Mouse (Mus musculus) small intestine, adult 2 months (tissue): Measurements from ENCODE around the gene Ssna1. TPM values are rescaled to one million over a fixed set of nuclear protein-coding genes. Genes with fewer than 3 reads are reported as not detected.

Source experiments
- H3K27ac ChIP-seq: fragments of 200-500 bp; 2 replicates; pipeline ENCODE4 v1.5.1; 2012; ENCODE audit warnings: low read depth, low read length, control low read depth, inconsistent platforms; ENCODE audit not compliant: insufficient read depth
- H3K27me3 ChIP-seq: fragments of 200-500 bp; 2 replicates; pipeline ENCODE4 v1.6.1; 2012; ENCODE audit warnings: mild to moderate bottlenecking, moderate library complexity, low read length, inconsistent platforms; ENCODE audit not compliant: control insufficient read depth, insufficient read depth
- H3K36me3 ChIP-seq: fragments of 200-500 bp; 2 replicates; pipeline ENCODE4 v1.6.1; 2012; ENCODE audit warnings: mild to moderate bottlenecking, low read length, control low read depth, inconsistent platforms; ENCODE audit not compliant: control insufficient read depth, insufficient read depth
- H3K4me1 ChIP-seq: fragments of 200-500 bp; 2 replicates; pipeline ENCODE4 v1.6.1; 2012; ENCODE audit warnings: low read length, inconsistent platforms, mixed read lengths; ENCODE audit not compliant: control insufficient read depth, insufficient read depth, insufficient read length
- H3K4me3 ChIP-seq: fragments of 200-500 bp; 2 replicates; pipeline ENCODE4 v1.5.1; 2012; ENCODE audit warnings: low read depth, mild to moderate bottlenecking, control low read depth, inconsistent platforms, low read length, moderate library complexity
- CTCF ChIP-seq: fragments of 200-500 bp; IDR thresholded peaks from 2 replicates; pipeline ENCODE4 v1.5.1; 2012; ENCODE audit warnings: low read depth, mild to moderate bottlenecking, control low read depth, inconsistent platforms, low read length, moderate library complexity, mixed read lengths; ENCODE audit not compliant: insufficient replicate concordance, insufficient read length; ENCODE audit errors: extremely low read depth
- POLR2A ChIP-seq: fragments of 200-500 bp; IDR thresholded peaks from 2 replicates; pipeline ENCODE4 v1.6.1; 2012; ENCODE audit warnings: low read depth, mild to moderate bottlenecking, control low read depth, inconsistent platforms, low read length, moderate library complexity
- WGBS: fragments of 180-500 bp; shearing (Covaris S2); methylation state at CpG from one replicate; pipeline ENCODE4 v1.1.7; 2018; 5-methylcytosine and 5-hydroxymethylcytosine counted together
- polyA plus RNA-seq: library from polyadenylated mRNA; depleted of rRNA; stranded (reverse); fragments of >200 nt; gene quantifications from 2 replicates; pipeline ENCODE4 v1.2.3, GENCODE M21; 2012

The Ssna1 gene
- polyA plus RNA-seq, 1 experiment: 55.9 TPM

DNA sequence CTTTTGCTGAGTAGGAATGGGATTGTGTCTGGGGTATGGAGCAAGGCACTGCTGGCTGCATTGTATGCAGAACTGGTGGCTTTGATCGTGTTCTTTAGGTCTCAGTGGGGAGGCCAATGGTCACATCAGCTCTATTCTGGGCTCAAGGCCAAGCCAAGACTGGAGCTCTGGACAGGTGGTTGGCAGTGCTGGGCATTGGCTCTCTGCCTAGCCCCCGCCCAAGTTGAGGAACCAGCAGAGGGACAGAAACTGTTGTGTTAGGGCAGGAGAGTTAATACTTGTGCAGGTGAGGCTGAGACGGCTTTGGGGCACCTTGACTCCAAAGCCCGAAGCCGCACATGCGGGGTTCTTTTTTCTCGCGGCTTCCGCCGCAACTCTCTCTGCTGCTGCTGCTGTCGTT is 17.4 kb upstream of the Ssna1 start, which contains the start of gene Lrrc26:
Gene Lrrc26 (plus strand): TSS at position 265 of the 400 bp plus-strand sequence.
- peak within 1 kb of the TSS; percentile 66 for H3K27ac ChIP-seq
- WGBS: 6% methylated on average over 11 of the region's 11 CpGs
- TF ChIP-seq POLR2A (0 out of 2 replicates have a peak, but pooled peaks have one; percentile 24), CTCF (no peak)
- peaks cover 61% of the 10 kb centered on the region for H3K4me1 ChIP-seq
- peaks cover 10% of the 10 kb centered on the region for H3K27me3 ChIP-seq
- peak within 1 kb of the TSS; percentile 67 for H3K4me3 ChIP-seq
- H3K36me3 ChIP-seq: peaks cover 8% of the 10 kb centered on the region

DNA sequence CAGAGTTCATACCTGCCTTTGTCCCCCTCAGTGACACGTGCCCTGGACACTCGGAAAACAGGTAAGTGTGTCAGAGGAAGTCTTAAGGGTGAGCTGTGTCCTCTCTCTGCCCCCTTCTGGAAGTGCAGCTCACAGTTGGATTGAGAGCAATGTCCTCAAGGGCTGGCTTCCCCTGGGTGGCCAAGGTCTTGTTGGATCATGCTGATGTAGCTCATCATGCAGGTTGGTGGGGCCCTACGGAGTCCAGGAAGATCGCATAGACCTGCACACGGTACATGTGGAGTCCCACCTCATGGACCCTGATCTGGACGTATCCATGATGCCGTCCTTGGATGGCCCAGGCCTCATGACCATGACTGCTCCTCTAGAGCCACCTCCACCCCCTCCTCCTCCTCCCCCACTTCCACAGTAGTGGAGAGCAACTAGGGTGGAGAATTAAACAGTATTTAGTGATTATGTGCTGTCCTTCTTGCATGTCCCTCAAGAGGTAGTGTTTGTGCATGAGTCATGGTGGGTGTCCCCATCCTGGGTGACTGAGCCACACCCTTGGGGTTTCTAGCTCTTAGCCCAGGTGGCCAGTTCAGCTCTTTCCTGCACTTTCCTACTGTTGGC is 16.6 kb upstream of the Ssna1 start:
- H3K36me3 ChIP-seq: peaks cover 15% of the 10 kb centered on the region
- TF ChIP-seq CTCF: no peak
- no peak for TF ChIP-seq POLR2A

DNA sequence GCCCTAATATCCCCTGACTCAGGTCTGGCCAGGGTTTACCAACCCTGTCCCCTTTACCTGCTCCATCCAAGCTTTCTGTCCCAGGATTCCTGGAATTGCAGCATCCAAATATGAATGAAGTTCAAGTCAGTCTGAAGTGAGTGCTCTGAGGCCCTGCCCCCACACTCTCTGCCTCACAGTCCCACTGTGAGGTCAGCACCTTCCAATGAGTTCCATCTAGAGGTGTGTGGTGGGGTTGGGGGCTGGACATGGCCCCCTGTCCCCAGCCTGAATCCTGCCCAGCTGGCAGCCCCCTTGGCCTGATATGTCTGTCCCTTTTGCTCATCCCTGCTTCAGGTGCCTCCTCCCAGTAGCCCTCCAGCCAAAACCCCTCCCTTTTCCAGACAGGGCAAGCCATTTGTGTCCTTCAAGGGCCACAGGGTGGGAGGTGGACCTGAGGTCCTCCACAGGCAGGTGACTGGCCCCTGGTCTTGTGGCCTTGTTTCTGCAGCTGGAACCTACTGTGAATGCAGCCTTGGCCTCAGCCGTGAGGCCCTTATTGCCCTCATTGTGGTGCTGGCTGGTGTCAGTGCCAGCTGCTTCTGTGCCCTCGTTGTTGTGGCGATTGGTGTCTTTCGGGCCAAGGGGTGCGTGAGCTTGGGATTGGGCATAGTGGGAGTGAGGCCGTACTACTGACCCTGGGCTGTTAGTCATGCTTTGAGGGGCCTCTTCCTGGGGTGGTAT is 15.8 kb upstream of the Ssna1 start, which contains the start of gene Tmem210:
Gene Tmem210 (plus strand): TSS at position 219 of the 723 bp plus-strand sequence.
- Histone ChIP-seq H3K36me3 (peaks cover 19% of the 10 kb centered on the region), H3K4me3 (no peak within 1 kb of the TSS), H3K27me3 (peaks cover 10% of the 10 kb centered on the region), H3K4me1 (peaks cover 61% of the 10 kb centered on the region), H3K27ac (peak within 1 kb of the TSS; percentile 99)
- TF ChIP-seq POLR2A (no peak), CTCF (no peak)
- WGBS: 49% methylated on average over 6 of the region's 6 CpGs

More for the DNA sequence above, 16.6 kb upstream of the Ssna1 start:
- Histone ChIP-seq H3K27ac (peak overlapping the region; percentile 60), H3K27me3 (peaks cover 10% of the 10 kb centered on the region), H3K4me3 (no peak overlapping the region), H3K4me1 (peaks cover 61% of the 10 kb centered on the region)
- WGBS: 74% methylated on average over 7 of the region's 7 CpGs

DNA sequence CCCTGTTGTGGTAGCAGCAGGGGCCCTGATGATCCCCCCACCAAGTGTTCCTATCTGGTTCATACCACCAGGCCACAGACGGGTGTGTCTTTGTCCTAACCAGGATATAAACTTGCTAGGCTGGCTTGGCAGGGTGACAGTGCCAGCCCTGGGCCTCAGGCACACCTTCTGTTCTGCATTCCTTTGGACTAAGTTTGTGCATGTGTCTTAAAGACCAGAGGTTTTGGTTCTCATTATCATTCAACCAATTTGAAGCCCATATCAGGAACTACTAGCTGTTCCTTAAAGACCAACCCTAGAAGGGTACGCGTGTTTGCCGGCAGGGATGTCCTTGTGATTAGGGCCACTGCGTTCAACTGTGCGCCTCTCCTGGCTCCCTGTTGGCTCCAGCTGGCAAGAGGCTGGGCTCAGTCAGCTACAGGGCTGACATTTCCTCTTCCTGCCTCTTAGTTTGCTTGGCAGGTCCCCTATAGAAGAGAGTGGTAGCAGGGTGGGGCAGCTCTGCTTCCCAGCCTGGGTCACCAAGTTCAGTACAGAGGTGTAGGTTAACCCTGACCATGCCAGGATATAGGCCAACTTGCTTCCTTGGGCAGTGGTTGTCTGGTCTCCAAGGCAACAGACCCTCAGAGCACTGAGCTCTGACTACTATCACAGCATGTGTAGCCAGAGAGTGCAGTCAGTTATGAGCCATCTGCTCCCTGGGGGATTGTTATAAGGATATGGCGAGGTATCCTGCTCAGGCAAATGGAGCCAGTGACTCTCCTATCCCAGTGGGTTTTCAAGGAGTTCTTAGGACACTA is 14.8 kb upstream of the Ssna1 start:
- H3K27ac ChIP-seq: peak overlapping the region; percentile 99
- 19% methylated on average over 7 of the region's 7 CpGs for WGBS

DNA sequence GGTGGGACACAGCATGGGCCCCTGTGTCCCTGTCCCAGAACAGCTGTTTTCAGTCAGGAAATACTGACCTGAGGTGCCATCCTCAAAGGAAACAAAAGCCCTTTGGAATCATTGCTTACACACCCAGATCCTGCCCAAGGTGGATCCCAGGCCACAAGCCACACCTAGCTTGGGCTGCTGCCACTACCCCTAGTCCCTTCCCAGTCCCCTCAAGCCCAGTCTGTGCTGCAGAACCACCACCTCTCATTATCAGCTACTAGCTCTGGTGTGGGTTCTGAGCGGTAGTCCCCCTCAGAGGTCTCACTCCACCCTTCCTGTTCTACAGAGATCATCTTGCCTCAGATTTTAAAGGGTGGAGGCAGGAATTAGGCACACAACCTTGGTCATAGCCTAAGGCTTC is 14.1 kb upstream of the Ssna1 start:
- H3K27ac ChIP-seq: peak overlapping the region; percentile 99
- peaks cover 27% of the 10 kb centered on the region for H3K36me3 ChIP-seq
- no peaks in the 10 kb centered on the region; the same call in 1 of the 2 replicates for H3K27me3 ChIP-seq
- 21% methylated on average over 1 of the region's 1 CpGs for whole genome bisulfite sequencing
- no peak overlapping the region for H3K4me3 ChIP-seq
- TF ChIP-seq CTCF (no peak), POLR2A (no peak)
- H3K4me1 ChIP-seq: peaks cover 55% of the 10 kb centered on the region

More for the DNA sequence above, 14.8 kb upstream of the Ssna1 start:
- no peak for TF ChIP-seq POLR2A
- no peak for TF ChIP-seq CTCF
- Histone ChIP-seq H3K4me1 (peaks cover 57% of the 10 kb centered on the region), H3K27me3 (peaks cover 5% of the 10 kb centered on the region), H3K4me3 (no peak overlapping the region), H3K36me3 (peaks cover 22% of the 10 kb centered on the region)

DNA sequence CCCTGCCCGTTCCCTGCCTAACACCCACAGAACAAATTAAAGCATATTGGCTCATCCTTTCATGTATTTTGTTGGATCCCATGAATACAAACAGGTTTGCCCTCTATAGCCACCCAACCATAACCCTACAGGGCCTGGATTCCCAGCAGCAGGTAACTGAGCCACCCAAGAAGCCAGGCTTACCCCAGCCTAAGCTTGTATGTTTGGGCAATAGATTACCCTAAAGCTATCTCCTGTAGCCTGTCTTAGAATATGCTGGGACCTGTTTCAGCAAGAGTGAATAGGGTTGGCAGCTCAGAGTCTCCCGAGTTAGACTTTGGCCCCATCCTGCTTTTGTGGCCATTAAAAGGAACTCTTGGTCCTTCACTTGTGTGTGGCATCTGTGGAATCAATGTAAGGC is 13.3 kb upstream of the Ssna1 start:
- Histone ChIP-seq H3K4me3 (no peak overlapping the region), H3K4me1 (peaks cover 48% of the 10 kb centered on the region), H3K36me3 (peaks cover 34% of the 10 kb centered on the region), H3K27me3 (no peaks in the 10 kb centered on the region), H3K27ac (peak overlapping the region; percentile 99)
- TF ChIP-seq POLR2A (no peak), CTCF (no peak)
- WGBS: 46% methylated on average over 2 of the region's 2 CpGs
